Mouse (Mus musculus) CH12.LX (cell line): Measurements from ENCODE around the gene Rhobtb3. TPM values are rescaled to one million over a fixed set of nuclear protein-coding genes. Genes with fewer than 3 reads are reported as not detected.

Experiments used
- DNase-seq: peaks from one replicate; pipeline ENCODE4 v3.0.0-alpha.2; 2013; ENCODE audit errors: extremely low read depth
- H3K27ac ChIP-seq: 2 replicates; pipeline ENCODE4 v1.5.1; 2012; ENCODE audit warnings: low read depth, mild to moderate bottlenecking, control low read depth, moderate library complexity; ENCODE audit not compliant: insufficient read depth
- H3K27me3 ChIP-seq: replicated peaks from 2 replicates; pipeline ENCODE3; 2012; ENCODE audit warnings: inconsistent platforms
- H3K36me3 ChIP-seq, 2 experiments: replicated peaks in 1 of 2; 2 replicates each; pipeline versions ENCODE3 to v1.6.1; 2012; ENCODE audit warnings: inconsistent platforms in 1 of 2, low read length in 1 of 2, mild to moderate bottlenecking in 1 of 2, mixed read lengths in 1 of 2, moderate library complexity in 1 of 2; ENCODE audit not compliant: control insufficient read depth in 1 of 2, insufficient read depth in 1 of 2
- H3K4me1 ChIP-seq, 2 experiments: 2 replicates each; pipeline ENCODE4 v1.6.1; 2012; ENCODE audit warnings: inconsistent platforms in 1 of 2, moderate library complexity in 1 of 2; ENCODE audit not compliant: insufficient read depth in 2 of 2, control insufficient read depth in 1 of 2
- H3K4me2 ChIP-seq: 2 replicates; pipeline ENCODE4 v1.6.1; 2012; ENCODE audit warnings: low read depth, mild to moderate bottlenecking, control low read depth; ENCODE audit not compliant: poor library complexity, insufficient read depth, severe bottlenecking
- H3K4me3 ChIP-seq, 3 experiments: fragments of 150-350 bp in 1 of 3; sonication (generic) in 1 of 3; replicated peaks in 1 of 3; 2 replicates each; pipeline versions ENCODE3 to v1.5.1; 2011 to 2012; ENCODE audit warnings: low read depth in 2 of 3, low read length in 2 of 3, mild to moderate bottlenecking in 2 of 3, moderate library complexity in 2 of 3, control low read depth in 1 of 3, improper control_type of control experiment in 1 of 3, inconsistent platforms in 1 of 3, mixed read lengths in 1 of 3; ENCODE audit not compliant: poor library complexity in 1 of 3
- H3K79me2 ChIP-seq: replicated peaks from 2 replicates; pipeline ENCODE4 v1.6.1; 2012; ENCODE audit warnings: mild to moderate bottlenecking, moderate library complexity; ENCODE audit not compliant: control insufficient read depth, poor library complexity, insufficient read depth, severe bottlenecking; ENCODE audit errors: extremely low read depth
- H3K9ac ChIP-seq: 2 replicates; pipeline ENCODE4 v1.6.1; 2012; ENCODE audit warnings: low read depth, mild to moderate bottlenecking, control low read depth, moderate library complexity; ENCODE audit not compliant: insufficient read depth
- H3K9me3 ChIP-seq: replicated peaks from 2 replicates; pipeline ENCODE3; 2012; ENCODE audit warnings: low read length, inconsistent platforms, mixed read lengths
- BHLHE40 ChIP-seq: IDR thresholded peaks from 2 replicates; pipeline ENCODE4 v1.6.1; 2011; ENCODE audit warnings: mild to moderate bottlenecking, low read depth, low read length, improper control_type of control experiment
- CHD1 ChIP-seq: IDR thresholded peaks from 2 replicates; pipeline ENCODE4 v1.6.1; 2012; ENCODE audit warnings: low read depth, low read length, improper control_type of control experiment, inconsistent platforms
- CHD2 ChIP-seq: IDR thresholded peaks from 2 replicates; pipeline ENCODE4 v1.6.1; 2011; ENCODE audit warnings: low read length, improper control_type of control experiment
- E2F4 ChIP-seq: IDR thresholded peaks from 2 replicates; pipeline ENCODE4 v1.6.1; 2011; ENCODE audit warnings: low read depth, low read length, improper control_type of control experiment; ENCODE audit not compliant: insufficient replicate concordance
- ETS1 ChIP-seq: conservative IDR thresholded peaks from 2 replicates; pipeline ENCODE4 v1.6.1; 2012; ENCODE audit warnings: low read depth, mild to moderate bottlenecking, inconsistent platforms, low read length, improper control_type of control experiment, moderate library complexity
- JUN ChIP-seq: IDR thresholded peaks from 2 replicates; pipeline ENCODE4 v1.6.1; 2011; ENCODE audit warnings: low read depth, mild to moderate bottlenecking, low read length, improper control_type of control experiment, moderate library complexity; ENCODE audit not compliant: insufficient read depth
- KAT2A ChIP-seq: IDR thresholded peaks from 2 replicates; pipeline ENCODE4 v1.6.1; 2012; ENCODE audit warnings: low read length, improper control_type of control experiment, inconsistent platforms; ENCODE audit not compliant: insufficient replicate concordance
- MXI1 ChIP-seq: IDR thresholded peaks from 2 replicates; pipeline ENCODE4 v1.6.1; 2011; ENCODE audit warnings: mild to moderate bottlenecking, low read depth, low read length, improper control_type of control experiment
- MYC ChIP-seq: IDR thresholded peaks from 2 replicates; pipeline ENCODE4 v1.6.1; 2011; ENCODE audit warnings: low read depth, mild to moderate bottlenecking, improper control_type of control experiment, low read length
- NELFE ChIP-seq: IDR thresholded peaks from 2 replicates; pipeline ENCODE4 v1.6.1; 2011; ENCODE audit warnings: low read depth, low read length, improper control_type of control experiment
- NRF1 ChIP-seq: IDR thresholded peaks from 2 replicates; pipeline ENCODE4 v1.6.1; 2014; ENCODE audit warnings: low read depth, mild to moderate bottlenecking, inconsistent platforms, low read length, improper control_type of control experiment, moderate library complexity
- PAX5 ChIP-seq: IDR thresholded peaks from 2 replicates; pipeline ENCODE4 v1.6.1; 2012; ENCODE audit warnings: low read length, inconsistent platforms, mixed read lengths
- SIN3A ChIP-seq: IDR thresholded peaks from 2 replicates; pipeline ENCODE4 v1.6.1; 2012; ENCODE audit warnings: low read length, improper control_type of control experiment, inconsistent platforms
- SMC3 ChIP-seq: IDR thresholded peaks from 2 replicates; pipeline ENCODE4 v1.6.1; 2011; ENCODE audit warnings: low read depth, low read length, improper control_type of control experiment
- UBTF ChIP-seq: IDR thresholded peaks from 2 replicates; pipeline ENCODE4 v1.6.1; 2012; ENCODE audit warnings: low read depth, mild to moderate bottlenecking, inconsistent platforms, low read length, improper control_type of control experiment, moderate library complexity
- USF2 ChIP-seq: conservative IDR thresholded peaks from 2 replicates; pipeline ENCODE4 v1.6.1; 2011; ENCODE audit warnings: low read depth, low read length, improper control_type of control experiment
- ZKSCAN1 ChIP-seq: IDR thresholded peaks from 2 replicates; pipeline ENCODE4 v1.6.1; 2012; ENCODE audit warnings: low read depth, inconsistent platforms, low read length, improper control_type of control experiment, borderline replicate concordance
- ZNF384 ChIP-seq: IDR thresholded peaks from 2 replicates; pipeline ENCODE4 v1.6.1; 2012; ENCODE audit warnings: low read depth, low read length, improper control_type of control experiment, inconsistent platforms
- dilution Hi-C: fragments of 300-500 bp; cut with MboI; formaldehyde crosslinking; loops from 2 replicates; pipeline ENCODE4 v1.14.3; 2020; ENCODE audit warnings: low sequenced_read_pairs; ENCODE audit not compliant: extremely low pct_unique_long_range_greater_than_20kb, extremely low pct_ligation_motif_present
- in situ Hi-C: fragments of 300-500 bp; cut with MboI; formaldehyde crosslinking; loops from 3 replicates; pipeline ENCODE4 v1.14.3; 2019; ENCODE audit warnings: low sequenced_read_pairs, low pct_ligation_motif_present, low pct_unique_long_range_greater_than_20kb, mixed read lengths
- polyA plus RNA-seq: library from polyadenylated mRNA; unstranded; fragments of >175 nt; gene quantifications from 2 replicates; pipeline ENCODE4 v1.2.1, GENCODE M21; 2012; ENCODE audit warnings: low read depth; ENCODE audit not compliant: insufficient read length
- total RNA-seq, 2 experiments: library from RNA; depleted of rRNA; stranded (reverse); fragments of 300-350 nt in 1 of 2; fragments of >200 nt in 1 of 2; gene quantifications; 2 replicates each; pipeline ENCODE4 v1.2.3; 2012 to 2014

Gene Rhobtb3
- total and polyA plus RNA-seq, 3 experiments: 2.0 to 3.6 (median 3.4) TPM

DNA sequence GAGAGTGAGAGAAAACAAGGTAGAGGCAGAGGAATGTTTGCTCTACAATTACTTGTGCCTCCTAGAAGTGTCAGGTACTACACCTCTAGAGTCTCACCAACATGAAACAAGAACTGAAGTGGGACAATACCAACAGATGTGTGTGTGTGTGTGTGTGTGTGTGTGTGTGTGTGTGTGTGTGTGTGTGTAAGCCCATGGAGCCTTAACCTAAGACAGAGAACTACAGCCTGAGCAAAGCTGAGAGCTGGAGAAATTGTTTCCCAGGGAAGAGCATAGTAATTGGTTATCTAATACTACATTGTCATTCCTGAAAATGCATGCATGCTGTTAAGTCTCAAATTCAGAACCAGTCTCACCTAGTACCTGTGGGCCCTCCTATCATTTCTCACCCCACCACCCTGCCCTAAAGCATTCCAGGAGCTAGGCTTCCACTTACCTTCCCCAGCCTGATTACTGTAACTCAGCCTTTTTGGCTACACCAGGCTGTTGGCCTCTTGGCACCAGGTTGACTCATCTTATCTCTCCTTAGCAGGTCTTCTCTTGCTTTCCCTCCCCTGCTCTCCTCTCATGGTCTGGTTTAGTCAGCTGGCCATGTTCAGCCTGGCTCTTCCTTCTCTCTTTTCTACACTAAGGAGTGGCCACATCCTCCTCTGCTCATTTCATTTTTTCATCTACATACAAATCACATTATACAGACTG is 78.1 kb downstream of the Rhobtb3 start (continued):
- TF ChIP-seq ZKSCAN1 (no peak), USF2 (no peak)

DNA sequence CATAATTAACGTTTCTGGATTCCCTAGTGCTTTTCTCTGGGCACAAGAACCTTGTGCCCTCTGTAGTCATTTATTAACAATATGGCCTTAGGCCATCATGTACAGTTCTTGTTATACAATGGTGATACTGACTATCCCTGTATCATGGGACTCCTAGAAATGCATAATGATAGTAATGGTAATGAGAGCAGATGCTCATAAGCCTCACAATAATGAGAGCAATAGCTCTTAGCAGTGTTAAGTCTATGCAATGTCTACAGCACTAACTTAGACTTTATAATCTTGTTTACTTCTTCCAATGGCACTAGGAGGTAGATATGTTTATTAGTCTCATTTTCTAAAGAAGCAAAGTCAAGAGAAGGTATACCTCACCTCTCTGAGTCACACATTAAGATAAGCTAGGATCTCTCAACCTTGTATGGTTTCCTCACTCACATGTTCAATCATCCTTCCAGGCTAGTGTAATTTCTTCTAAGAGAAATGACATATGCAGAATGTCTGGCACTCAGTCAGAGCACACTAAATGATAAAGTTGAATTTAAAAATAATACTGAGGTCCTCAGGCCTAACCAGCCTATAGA is 84.4 kb downstream of the Rhobtb3 start:
- H3K4me3 ChIP-seq: no peak overlapping the region
- H3K4me2 ChIP-seq: no peak overlapping the region
- H3K36me3 ChIP-seq: no peaks in the 10 kb centered on the region
- H3K79me2 ChIP-seq: no peaks in the 10 kb centered on the region
- no peak overlapping the region for H3K27ac ChIP-seq
- no peak for TF ChIP-seq MYC
- no peaks in the 10 kb centered on the region for H3K27me3 ChIP-seq
- H3K9me3 ChIP-seq: peaks cover 8% of the 10 kb centered on the region
- dilution Hi-C loops (no loop called here), in situ Hi-C loops (no loop called here)
- H3K4me1 ChIP-seq: no peaks in the 10 kb centered on the region
- H3K9ac ChIP-seq: no peak overlapping the region
- DNase-seq: no peak

GRCm38 (mm10) chr13:75853118-75853517 is 90.6 kb downstream of the Rhobtb3 start:
- Histone ChIP-seq H3K36me3 (peaks cover 3 to 22% of the 10 kb centered on the region in 2 experiments), H3K4me1 (peaks cover 0 to 4% of the 10 kb centered on the region in 2 experiments; a peak in 1 of 4 replicates), H3K4me3 (no peak overlapping the region), H3K27me3 (no peaks in the 10 kb centered on the region), H3K9me3 (no peaks in the 10 kb centered on the region), H3K9ac (no peak overlapping the region), H3K27ac (no peak overlapping the region), H3K79me2 (no peaks in the 10 kb centered on the region), H3K4me2 (no peak overlapping the region)
- DNase-seq: no peak
- in situ Hi-C loops: no loop called here
- dilution Hi-C loops: no loop called here
- TF ChIP-seq E2F4 (no peak), PAX5 (no peak), ZNF384 (no peak), SMC3 (no peak), NRF1 (no peak), MXI1 (no peak), ETS1 (no peak)

DNA sequence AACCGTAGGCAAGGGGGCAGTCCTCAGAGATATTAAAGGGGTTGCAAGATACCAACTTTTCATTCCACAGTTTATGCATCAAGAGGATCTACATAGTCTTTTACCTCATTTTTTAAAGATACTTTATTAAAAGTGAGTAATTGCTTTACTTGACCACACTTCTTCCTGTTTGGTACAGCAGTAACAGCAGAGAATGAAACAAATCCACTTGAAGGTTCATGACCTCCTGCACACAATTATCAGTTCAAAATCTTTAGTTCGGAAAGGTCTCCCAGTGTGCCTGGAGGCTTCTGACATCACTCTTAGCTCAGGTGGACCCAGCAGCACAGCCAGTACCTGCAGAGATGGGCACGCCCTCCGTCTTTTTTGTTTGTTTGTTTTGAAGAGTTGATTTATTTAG is 91.7 kb downstream of the Rhobtb3 start:
- TF ChIP-seq ETS1 (no peak), ZNF384 (no peak), ZKSCAN1 (no peak), MYC (no peak), CHD2 (no peak), KAT2A (no peak), BHLHE40 (no peak), PAX5 (no peak), SIN3A (no peak), UBTF (no peak), NELFE (no peak), CHD1 (no peak), JUN (no peak)
- no peak overlapping the region for H3K9ac ChIP-seq
- no peak overlapping the region for H3K4me2 ChIP-seq
- no peaks in the 10 kb centered on the region for H3K79me2 ChIP-seq
- dilution Hi-C loops: no loop called here
- no peak overlapping the region for H3K4me3 ChIP-seq
- peaks cover 0 to 4% of the 10 kb centered on the region in 2 experiments; a peak in 1 of 4 replicates for H3K4me1 ChIP-seq
- in situ Hi-C loops: no loop called here
- no peaks in the 10 kb centered on the region for H3K27me3 ChIP-seq
- no peak for DNase-seq
- no peak overlapping the region for H3K27ac ChIP-seq
- H3K36me3 ChIP-seq: peaks cover 10 to 33% of the 10 kb centered on the region in 2 experiments
- no peaks in the 10 kb centered on the region for H3K9me3 ChIP-seq
